Mouse (Mus musculus): ENCODE measurements around the gene Ces1f. TPM values are rescaled to one million over a fixed set of nuclear protein-coding genes. Genes with fewer than 3 reads are reported as not detected.

Gene Ces1f
- total and polyA plus RNA-seq, 2 experiments from 2014 or later, result not detected

GRCm38 (mm10) chr8:93217867-93218266 lies 61.7 kb downstream of the Ces1f start:
- H3K27ac ChIP-seq, result no peak overlapping the region
- no peak overlapping the region for H3K4me3 ChIP-seq (ENCODE audit: low read length)
- no peaks in the 10 kb centered on the region for H3K4me1 ChIP-seq (ENCODE audit: insufficient read depth, low read length)
- peak; percentile 17 for DNase-seq (ENCODE audit: low spot score)
- H3K36me3 ChIP-seq (ENCODE audit: insufficient read depth, low read length), result no peaks in the 10 kb centered on the region
- no peak overlapping the region for H3K4me2 ChIP-seq (ENCODE audit: low read depth, low read length)
- WGBS, result 68% methylated on average over 4 of the region's 4 CpGs
- no peaks in the 10 kb centered on the region for H3K27me3 ChIP-seq (ENCODE audit: insufficient read depth, low read length)
- ATAC-seq, result no peak
- peak; percentile 39; the same call in 1 of the 2 replicates for TF ChIP-seq CTCF (IDR thresholded peaks at IDR 0.05; ENCODE audit: low read depth)
- H3K9ac ChIP-seq (replicated peaks; ENCODE audit: low read length), result no peak overlapping the region
- no peaks in the 10 kb centered on the region for H3K9me3 ChIP-seq (ENCODE audit: low read length)

GRCm38 (mm10) chr8:93217375-93217774 lies 62.2 kb downstream of the Ces1f start:
- no peak overlapping the region for H3K27ac ChIP-seq
- WGBS, result 88% methylated on average over 1 of the region's 1 CpGs

GRCm38 (mm10) chr8:93211091-93211490 lies 68.5 kb downstream of the Ces1f start:
- Histone ChIP-seq H3K4me2 (ENCODE audit: low read depth, low read length) (no peak overlapping the region), H3K27ac (no peak overlapping the region), H3K4me1 (ENCODE audit: insufficient read depth, low read length) (no peaks in the 10 kb centered on the region), H3K27me3 (ENCODE audit: insufficient read depth, low read length) (no peaks in the 10 kb centered on the region), H3K36me3 (ENCODE audit: insufficient read depth, low read length) (no peaks in the 10 kb centered on the region), H3K9ac (replicated peaks; ENCODE audit: low read length) (no peak overlapping the region), H3K9me3 (ENCODE audit: low read length) (no peaks in the 10 kb centered on the region), H3K4me3 (ENCODE audit: low read length) (no peak overlapping the region)
- DNase-seq (ENCODE audit: low spot score) (no peak), ATAC-seq (no peak)
- no peak for TF ChIP-seq CTCF (IDR thresholded peaks at IDR 0.05; ENCODE audit: low read depth)

More at GRCm38 (mm10) chr8:93217375-93217774, 62.2 kb downstream of the Ces1f start:
- no peaks in the 10 kb centered on the region for H3K9me3 ChIP-seq (ENCODE audit: low read length)
- ATAC-seq (no peak), DNase-seq (ENCODE audit: low spot score) (no peak)
- H3K4me2 ChIP-seq (ENCODE audit: low read depth, low read length), result no peak overlapping the region
- H3K9ac ChIP-seq (replicated peaks; ENCODE audit: low read length), result no peak overlapping the region
- no peaks in the 10 kb centered on the region for H3K27me3 ChIP-seq (ENCODE audit: insufficient read depth, low read length)
- no peak for TF ChIP-seq CTCF (IDR thresholded peaks at IDR 0.05; ENCODE audit: low read depth)
- no peak overlapping the region for H3K4me3 ChIP-seq (ENCODE audit: low read length)
- H3K36me3 ChIP-seq (ENCODE audit: insufficient read depth, low read length), result no peaks in the 10 kb centered on the region
- no peaks in the 10 kb centered on the region for H3K4me1 ChIP-seq (ENCODE audit: insufficient read depth, low read length)

Other genes starting within 250 kb of the Ces1f start
- not detected in 2 replicates for gene Ces1a, start 231.6 kb downstream of the Ces1f start, total RNA-seq (2014; rRNA removed)
- gene Ces1a, start 231.6 kb downstream of the Ces1f start, polyA plus RNA-seq (2015; fragmentation: Nextera tagmentation; extraction: Ambion mirVana), result not detected in 2 replicates
- gene Ces1b, start 199.7 kb downstream of the Ces1f start, total RNA-seq (2014; rRNA removed), result not detected in 2 replicates
- gene Ces1b, start 199.7 kb downstream of the Ces1f start, polyA plus RNA-seq (2015; fragmentation: Nextera tagmentation; extraction: Ambion mirVana), result not detected in 2 replicates
- not detected in 2 replicates for gene Ces1c, start 148.5 kb downstream of the Ces1f start, total RNA-seq (2014; rRNA removed)
- not detected in 2 replicates for gene Ces1c, start 148.5 kb downstream of the Ces1f start, polyA plus RNA-seq (2015; fragmentation: Nextera tagmentation; extraction: Ambion mirVana)
- gene Ces1d, start 81.9 kb downstream of the Ces1f start, total RNA-seq (2014; rRNA removed), result not detected in 2 replicates
- gene Ces1d, start 81.9 kb downstream of the Ces1f start, polyA plus RNA-seq (2015; fragmentation: Nextera tagmentation; extraction: Ambion mirVana), result 0.11 and 0.15 TPM in 2 replicates
- not detected in 2 replicates for gene Ces1e, start 50.1 kb downstream of the Ces1f start, total RNA-seq (2014; rRNA removed)
- not detected in 2 replicates for gene Ces1e, start 50.1 kb downstream of the Ces1f start, polyA plus RNA-seq (2015; fragmentation: Nextera tagmentation; extraction: Ambion mirVana)
- gene Ces1g, start 57.6 kb upstream of the Ces1f start, total RNA-seq (2014; rRNA removed), result not detected in 2 replicates
- not detected in 2 replicates for gene Ces1g, start 57.6 kb upstream of the Ces1f start, polyA plus RNA-seq (2015; fragmentation: Nextera tagmentation; extraction: Ambion mirVana)
- gene Ces1h, start 100.0 kb upstream of the Ces1f start, total RNA-seq (2014; rRNA removed), result not detected in 2 replicates
- not detected in 2 replicates for gene Ces1h, start 100.0 kb upstream of the Ces1f start, polyA plus RNA-seq (2015; fragmentation: Nextera tagmentation; extraction: Ambion mirVana)

All from hindbrain, postnatal 0 days (tissue).